Mouse (Mus musculus): ENCODE measurements at regions not wholly inside any gene's neighbourhood (a gene's known extent, or its start where the extent isn't known, plus 50 kb on each side); places are given as distances from the start of the nearest gene placed in this dataset.

GRCm38 (mm10) chr9:115704249-115704648 lies 205.0 kb upstream of the Gadl1 start:
- peak; percentile 49 for DNase-seq

GRCm38 (mm10) chr9:115705761-115706160 lies 203.5 kb upstream of the Gadl1 start:
- no peak for DNase-seq

DNA sequence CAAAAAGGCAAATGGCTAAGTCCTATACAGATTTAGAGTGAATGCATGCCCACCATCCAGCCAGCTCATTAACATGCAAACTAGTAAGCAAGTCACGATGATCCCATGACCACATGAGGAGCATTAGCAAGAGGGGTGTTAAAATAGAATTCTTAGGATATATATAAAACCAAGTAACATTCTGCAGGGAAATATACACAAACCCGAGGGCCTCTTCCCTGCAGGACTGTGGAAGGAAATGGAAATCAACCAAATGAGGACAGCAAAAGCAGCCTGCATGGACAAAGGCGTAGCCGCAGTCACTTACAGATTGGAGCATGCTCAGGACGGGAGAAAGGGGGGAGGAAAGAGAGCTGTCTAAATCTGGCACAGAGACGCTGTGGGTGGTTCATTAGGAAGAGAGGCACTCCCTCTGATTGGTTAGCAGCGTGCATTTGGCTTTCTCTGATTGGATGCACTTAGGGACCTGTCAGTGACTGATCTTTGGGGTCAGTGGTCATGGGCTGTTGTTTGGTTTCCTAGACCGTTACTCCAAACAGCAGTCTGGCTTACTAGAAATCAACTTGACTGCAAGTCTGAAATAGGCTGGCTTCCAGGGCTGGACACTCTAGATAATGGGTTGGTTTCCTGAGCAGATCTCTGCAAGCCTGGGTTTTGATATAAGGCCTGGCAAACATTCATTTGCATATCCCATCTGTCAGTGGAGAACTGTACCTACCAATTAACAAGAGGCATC lies 200.9 kb upstream of the Gadl1 start:
- no peak for DNase-seq

DNA sequence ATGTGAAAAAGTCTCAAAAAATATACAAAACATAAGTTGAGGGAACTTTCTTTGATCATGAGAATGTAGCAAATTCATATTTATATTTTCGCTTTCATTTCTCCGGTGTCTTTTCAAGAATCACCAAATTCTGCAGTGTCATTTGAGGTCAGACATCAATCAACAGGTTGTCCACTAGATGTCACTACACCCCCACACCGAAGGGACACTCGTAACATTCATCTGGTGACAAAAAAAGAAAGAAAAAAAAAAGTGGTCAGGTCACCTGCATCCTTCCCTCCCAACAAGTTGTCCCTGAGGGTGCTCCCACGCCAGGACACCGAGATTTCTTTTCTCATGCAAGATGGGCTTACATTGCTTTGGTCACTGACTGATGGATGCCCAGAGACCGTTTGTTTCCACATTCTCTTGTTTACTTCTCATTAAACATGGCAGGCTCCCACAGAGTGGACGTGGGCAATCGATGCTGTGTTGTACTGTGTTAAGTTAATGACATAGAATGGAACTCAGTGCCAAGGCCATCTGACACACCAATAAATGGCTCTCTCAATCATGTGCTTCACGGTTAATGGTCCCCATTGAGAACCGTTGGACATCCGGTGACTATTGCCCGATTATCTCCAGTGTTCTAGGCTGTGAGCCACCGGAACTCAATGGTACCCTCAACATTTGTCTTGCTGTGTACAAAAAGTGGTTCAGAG lies 199.1 kb upstream of the Gadl1 start:
- DNase-seq: no peak

DNA sequence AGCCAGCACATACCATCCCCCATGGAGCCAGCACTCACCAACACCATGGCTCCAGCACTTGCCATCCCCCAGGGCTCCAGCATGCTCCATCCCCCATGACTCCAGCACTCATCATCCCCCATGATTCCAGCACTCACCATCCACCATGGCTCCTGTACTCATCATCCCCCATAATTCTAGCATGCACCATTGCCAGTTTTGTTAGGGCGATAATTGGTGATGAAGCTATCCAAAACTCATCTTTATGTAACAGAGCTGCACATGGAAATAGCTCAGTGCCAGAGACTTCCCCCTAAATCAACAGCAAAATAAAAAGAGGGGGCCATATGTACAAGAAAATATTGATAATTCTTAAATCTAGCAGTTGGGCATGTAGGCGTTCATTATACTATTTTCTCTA lies 188.9 kb upstream of the Gadl1 start:
- DNase-seq: no peak

GRCm38 (mm10) chr9:115720841-115721240 lies 188.4 kb upstream of the Gadl1 start:
- no peak for DNase-seq

GRCm38 (mm10) chr9:115724063-115724462 lies 185.2 kb upstream of the Gadl1 start:
- no peak for DNase-seq

DNA sequence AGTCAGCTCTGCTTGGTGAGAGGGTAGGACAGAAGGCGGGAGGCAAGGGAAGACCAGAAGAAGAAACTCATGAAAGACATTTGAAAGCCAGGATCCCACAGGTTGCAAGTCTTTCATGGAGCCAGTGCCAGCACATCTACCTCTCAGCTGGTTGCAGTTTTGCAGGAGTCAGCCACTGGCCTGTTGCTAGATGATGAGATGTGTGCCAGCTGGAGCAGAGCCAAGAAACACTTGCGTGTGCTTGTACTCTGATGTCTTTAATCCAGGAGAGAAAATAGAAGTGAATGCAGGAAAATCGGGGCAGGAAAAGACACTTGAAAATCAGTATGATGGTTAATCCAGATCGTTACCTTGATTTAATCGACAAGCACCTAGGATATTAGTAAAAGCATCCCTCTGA lies 181.9 kb upstream of the Gadl1 start:
- peak; percentile 40 for DNase-seq

DNA sequence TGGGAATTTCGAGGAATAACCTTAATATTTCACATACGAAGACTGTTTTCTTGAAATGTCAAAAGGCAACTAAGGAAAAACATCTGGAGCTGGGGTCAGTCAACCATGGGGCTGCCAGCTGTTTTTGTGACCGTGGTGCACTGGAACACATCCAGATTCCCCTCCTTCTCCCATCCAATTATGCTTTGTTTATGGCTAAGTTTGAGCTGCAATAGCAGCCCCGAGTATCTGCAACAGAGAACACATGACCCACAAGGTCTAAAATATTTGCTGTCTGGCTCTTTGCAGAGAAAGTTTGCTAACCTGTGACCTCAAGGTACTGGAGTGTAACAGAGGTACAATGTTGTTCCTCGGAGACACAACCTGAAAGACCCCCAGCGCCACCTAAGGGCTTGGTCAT lies 177.7 kb upstream of the Gadl1 start:
- DNase-seq: no peak

DNA sequence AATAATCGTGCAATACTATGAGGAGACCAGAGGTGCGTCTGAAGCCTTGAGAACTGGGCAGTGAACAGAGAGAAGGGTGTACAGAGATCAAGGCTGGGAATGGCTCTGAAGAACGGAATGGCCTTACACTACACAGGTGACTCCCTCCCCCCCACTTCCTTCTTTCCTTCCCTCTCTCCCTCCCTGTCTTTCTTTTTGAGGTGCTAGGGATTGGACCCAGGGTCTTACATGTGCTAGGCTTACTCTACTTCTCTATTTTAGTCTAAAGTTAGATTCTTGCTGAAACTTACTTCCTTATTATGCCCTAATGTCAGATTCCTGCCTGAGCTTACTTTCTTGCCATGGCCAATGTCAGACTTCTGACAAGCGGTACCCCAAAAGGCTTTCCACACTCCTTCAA lies 176.2 kb upstream of the Gadl1 start:
- no peak for DNase-seq

- no peak for DNase-seq
Measured at GRCm38 (mm10) chr9:115739984-115740383, 169.3 kb upstream of the Gadl1 start.

DNA sequence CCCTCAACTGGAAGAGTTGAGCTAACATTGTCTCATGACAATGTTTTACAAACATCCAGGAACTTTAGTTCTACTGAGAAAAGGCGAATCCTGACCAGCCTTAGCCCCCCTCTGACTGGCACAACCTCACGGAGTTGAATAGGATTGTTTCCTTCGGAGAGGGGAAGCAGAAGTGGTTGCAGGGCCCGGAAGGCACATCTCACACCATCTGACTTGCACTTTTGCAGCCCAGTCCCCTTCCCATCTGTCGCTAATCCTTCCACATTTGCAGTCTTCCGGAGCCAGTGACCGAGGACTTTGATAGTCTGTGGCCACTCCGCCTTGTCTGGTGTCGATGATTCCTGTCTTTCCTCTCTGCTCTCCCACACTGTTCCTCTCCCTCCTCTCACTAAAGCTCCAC lies 162.8 kb upstream of the Gadl1 start:
- no peak for DNase-seq

DNA sequence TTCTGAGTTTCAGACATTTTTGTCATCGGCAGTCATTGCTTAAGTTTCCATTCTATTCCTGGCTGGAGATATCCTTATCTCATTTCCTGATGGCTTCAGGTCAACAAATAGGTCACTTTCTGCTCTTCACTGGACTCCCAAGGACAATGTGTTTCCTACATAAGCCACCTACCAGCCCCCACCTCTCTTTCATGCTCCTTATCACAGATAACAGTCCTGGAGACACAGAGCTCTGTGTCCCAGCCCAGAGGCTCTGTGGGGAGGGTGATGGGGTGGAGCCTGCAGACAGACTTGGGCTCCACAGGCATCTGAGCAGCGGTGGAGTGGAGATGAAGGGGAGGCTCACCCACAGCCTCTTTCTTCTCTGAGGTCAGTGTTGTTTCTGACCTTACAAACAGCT lies 148.8 kb upstream of the Gadl1 start:
- DNase-seq: no peak

DNA sequence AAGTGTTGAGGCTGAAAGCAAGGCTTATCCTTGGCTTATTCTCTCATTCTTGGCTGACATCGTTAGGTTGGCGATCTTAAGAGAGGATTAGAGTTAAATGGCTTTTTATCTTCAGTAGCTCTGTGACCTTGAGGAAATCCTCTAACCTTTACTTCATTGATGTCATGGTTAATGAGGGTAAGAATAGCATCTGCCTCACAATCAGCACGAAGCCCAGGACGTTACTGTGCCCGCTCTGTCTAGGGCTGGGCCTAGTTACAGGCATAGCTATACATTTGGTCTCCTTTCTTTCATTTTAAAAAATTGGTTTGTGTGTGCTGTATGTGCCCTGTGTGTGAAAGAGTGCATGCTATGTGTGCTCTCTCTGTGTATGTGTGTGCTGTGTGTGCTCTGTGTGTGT lies 145.1 kb upstream of the Gadl1 start:
- DNase-seq: no peak

GRCm38 (mm10) chr9:115766471-115766870 lies 142.8 kb upstream of the Gadl1 start:
- DNase-seq: no peak

DNA sequence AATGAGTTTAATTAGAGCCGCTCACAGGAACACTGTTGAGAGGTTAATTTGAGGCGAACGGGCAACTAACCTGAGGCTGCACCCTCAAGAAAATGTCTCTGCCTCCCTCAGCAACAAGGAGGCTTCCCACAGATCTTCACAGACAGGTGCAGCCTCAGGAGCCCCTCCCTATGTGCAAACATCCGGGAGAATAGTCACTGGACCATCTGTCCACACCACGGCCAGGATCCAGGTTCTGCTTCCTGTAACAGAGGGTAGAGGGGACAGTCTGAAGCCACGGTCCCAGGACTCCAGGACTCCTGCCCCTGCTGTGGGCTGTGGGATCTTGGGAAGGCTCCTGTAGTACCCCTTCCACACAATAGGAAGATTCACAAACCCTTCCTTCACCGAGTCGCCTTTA lies 134.1 kb upstream of the Gadl1 start:
- no peak for DNase-seq

- DNase-seq: no peak
Measured at GRCm38 (mm10) chr9:115775858-115776257, 133.4 kb upstream of the Gadl1 start.

GRCm38 (mm10) chr9:115777097-115777864 lies 132.0 kb upstream of the Gadl1 start:
- DNase-seq: no peak

- DNase-seq: no peak
Measured at GRCm38 (mm10) chr9:115778862-115779261, 130.4 kb upstream of the Gadl1 start.

DNA sequence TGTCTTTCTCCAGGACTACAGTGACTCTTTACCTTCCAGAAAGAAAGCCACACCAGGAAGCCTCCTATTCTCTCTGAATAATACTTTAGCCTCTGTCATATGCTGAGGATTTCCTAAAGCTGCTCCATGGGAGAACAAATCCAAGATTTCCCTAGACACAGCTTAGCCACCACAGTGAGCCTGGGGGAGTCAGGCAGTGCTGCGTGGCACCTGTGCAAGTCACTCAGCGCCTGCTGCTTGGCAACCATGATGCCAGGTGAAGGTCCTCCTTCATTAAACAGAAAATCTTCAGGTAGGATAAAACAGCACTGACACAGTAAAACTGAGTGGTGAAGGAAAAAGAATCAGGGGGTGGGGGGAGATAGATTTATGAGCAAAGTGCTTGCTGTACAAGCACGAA lies 109.9 kb upstream of the Gadl1 start:
- DNase-seq: no peak

GRCm38 (mm10) chr9:115800624-115801023 lies 108.6 kb upstream of the Gadl1 start:
- no peak for DNase-seq

GRCm38 (mm10) chr9:115803071-115803470 lies 106.2 kb upstream of the Gadl1 start:
- no peak for DNase-seq

GRCm38 (mm10) chr9:115805224-115805623 lies 104.0 kb upstream of the Gadl1 start:
- DNase-seq: no peak
